Mouse (Mus musculus) A20 (cell line): Measurements from ENCODE around the gene Akr7a5.
A peak's percentile ranks its signal among the peaks of the same experiment; 100 is the strongest.

Experiments
- DNase-seq: peaks from one replicate; pipeline ENCODE4 v3.0.0-alpha.2; 2011; ENCODE audit warnings: low read depth, low spot score

Akr7a5 gene

DNA sequence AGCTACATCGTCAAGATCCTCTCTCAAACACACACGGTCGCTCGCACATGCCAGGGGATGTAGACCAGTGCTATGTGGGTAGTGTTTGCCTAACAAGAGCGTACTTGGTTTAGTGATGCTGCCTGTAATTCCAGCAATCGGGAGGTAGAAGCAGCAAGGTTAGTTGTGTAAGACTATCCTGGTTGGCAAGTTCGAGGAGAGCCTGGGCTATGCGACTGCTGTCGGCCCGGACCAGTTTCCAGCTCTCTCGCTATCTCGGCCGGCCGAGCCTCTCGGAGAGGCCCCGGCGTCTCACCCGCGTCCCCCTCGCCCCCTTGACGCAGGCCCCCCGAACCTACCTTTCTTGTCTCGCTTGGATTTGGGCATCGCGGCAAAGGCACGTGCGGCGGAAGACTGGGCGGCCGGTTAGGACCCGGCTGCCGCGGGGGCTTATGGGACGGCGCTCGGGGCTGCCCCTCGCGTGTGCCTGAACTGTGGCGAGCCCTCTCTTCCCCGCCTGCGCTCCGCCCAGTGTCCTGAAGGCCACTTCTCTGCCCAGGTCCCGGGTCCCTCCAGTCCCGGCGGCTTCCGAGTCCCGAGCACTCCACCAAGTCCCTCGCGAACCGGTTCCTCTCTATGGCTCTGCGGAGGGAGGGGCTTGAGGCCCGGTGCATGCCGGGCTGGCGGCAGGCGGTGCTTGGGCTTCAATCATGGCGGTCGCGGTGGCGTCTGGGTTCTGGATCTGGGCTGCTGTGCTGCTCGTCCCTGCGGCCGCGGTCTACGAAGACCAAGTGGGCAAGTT lies 41.6 kb downstream of the Akr7a5 start, which contains the start of the genes Mrto4, Emc1 and Ubr4:
Gene Mrto4 (minus strand): TSS at position 646 of the 781 bp plus-strand sequence.
Gene Emc1 (plus strand): TSS at position 657 of the 781 bp plus-strand sequence.
Gene Ubr4 (plus strand): TSS at position 679 of the 781 bp plus-strand sequence.
- peak; percentile 91 for DNase-seq

DNA sequence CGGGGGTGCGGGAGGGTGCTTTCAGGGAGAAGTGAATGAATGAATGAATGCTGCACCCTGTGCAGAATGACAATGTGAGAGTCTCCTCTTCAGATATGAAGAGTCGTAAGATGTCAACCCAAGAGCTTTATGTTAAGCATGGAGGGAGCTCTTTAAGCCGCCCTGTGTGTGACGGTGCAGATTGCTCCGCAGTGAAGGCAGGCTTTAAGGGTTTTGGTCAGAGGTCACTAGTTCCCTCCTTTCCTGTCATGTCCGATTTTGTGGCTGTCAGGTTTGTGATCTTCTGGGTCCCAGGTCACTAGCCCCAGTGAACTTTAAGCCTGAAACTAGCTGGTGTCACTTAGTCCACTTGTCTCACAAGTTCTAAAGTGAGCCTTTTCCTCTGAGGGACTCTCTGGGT lies 42.3 kb downstream of the Akr7a5 start:
- DNase-seq = no peak

DNA sequence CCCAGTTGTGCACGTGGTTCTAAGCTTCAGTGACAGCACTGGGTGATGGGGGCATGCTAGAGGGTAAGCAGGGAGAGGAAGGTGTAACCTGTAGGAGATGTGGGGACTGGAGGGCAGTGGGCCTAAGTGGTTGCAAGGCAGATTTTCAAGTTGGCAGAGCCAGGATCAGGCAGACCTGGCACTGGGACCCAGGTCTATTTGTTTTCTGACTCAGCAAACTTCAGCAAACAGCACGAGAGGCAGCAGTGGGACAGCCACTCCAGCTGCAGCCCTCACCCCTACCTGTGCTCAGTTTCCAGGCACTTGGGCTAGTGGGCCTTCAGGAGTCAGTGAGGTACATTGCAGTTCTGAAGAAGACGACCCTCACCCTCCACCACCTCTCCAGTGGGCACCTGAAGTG lies 46.7 kb downstream of the Akr7a5 start:
- DNase-seq = no peak

DNA sequence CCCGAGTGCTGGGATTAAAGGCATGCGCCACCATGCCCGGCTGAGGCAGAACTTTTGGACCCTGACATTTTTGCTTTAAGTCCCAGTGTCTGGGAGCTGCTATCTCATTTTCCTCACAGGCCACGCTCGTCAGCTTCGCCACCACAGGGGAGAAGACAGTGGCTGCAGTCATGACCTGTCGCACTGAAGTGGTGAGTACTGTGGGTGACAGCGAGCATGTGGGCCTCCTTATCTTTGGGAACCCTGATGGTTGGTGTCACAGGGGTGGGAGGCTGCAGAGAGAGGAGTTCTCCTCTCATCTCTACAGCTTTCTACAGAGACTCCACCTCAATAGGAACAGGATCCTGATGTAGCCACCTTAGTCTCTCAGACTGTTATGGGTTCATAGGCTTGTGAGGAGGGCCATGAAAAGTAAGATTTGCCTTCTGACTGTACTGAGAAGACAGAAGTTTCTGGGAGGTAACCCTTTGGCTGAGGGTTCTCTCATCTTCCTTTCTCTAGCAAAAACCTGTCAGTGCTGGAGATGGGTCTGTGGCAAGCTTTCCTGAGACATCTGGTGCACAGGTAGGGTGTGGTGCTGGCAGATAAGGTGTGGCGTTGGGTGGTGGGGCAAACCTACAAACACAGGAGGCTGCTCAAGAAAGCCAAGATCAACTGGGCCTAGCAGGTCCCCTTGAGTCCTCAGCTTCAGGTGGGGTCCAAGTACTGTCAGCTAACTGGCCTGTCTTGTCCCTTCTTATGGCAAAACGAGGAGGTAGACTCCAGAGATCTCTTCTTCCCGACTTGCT lies 50.4 kb downstream of the Akr7a5 start:
- DNase-seq = no peak

DNA sequence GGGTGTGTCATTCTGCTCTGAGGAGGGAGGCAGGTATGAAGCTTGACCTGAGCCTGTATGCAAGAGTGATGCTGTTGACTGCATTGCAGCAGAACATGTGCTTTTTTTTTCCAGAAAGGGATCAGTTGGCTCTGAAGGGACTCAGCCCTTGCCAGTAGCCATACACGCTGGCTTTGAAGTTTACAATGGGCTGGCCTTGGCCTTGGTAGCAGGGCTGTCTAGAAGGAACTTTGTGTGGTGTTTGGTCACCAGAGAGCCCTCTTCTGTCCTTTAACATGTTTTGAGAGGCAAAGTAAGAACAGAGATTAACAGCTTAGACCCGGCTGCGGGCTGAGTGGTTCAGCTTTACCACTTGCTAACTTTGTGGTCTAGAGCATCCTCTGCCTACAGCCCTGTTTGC lies 56.8 kb downstream of the Akr7a5 start:
- DNase-seq = no peak
